Mouse (Mus musculus): ENCODE results near the gene Scg5. TPM values are rescaled to one million over a fixed set of nuclear protein-coding genes. Genes with fewer than 3 reads are reported as not detected.

Gene Scg5
- polyA plus RNA-seq, 1 experiment from 2014 or later = 4.1 TPM

DNA sequence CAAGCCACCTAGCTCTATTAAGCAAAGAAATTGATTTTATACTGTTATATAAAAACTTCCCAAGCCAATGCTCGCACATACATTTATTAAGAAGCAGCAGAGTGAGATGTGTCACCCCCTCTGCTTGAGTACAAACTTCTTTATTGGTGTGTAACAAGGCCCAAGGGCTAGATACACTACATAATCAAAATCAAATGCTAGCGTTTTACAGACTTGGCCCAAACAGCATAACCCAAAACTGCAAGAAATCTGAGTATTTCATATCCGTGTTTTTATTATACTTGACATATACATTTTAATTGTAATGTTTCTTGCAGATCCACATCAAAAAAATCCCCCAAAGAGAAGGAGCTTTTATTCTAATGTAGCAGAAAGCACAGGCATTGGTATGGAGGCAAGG lies 52.6 kb downstream of the Scg5 start:
- H3K27ac ChIP-seq (replicated peaks) = no peak overlapping the region
- H3K27me3 ChIP-seq = peaks cover 6% of the 10 kb centered on the region; the same call in 1 of the 2 replicates
- no peak overlapping the region for H3K9ac ChIP-seq
- no peaks in the 10 kb centered on the region for H3K36me3 ChIP-seq
- no peak overlapping the region for H3K4me3 ChIP-seq (replicated peaks)
- no peaks in the 10 kb centered on the region for H3K9me3 ChIP-seq (replicated peaks)
- 29% methylated on average over 3 of the region's 3 CpGs for WGBS
- no peak for ATAC-seq (ENCODE audit: insufficient number of reproducible peaks, low FRiP score, low TSS enrichment, low read depth)
- H3K4me1 ChIP-seq = peaks cover 6% of the 10 kb centered on the region; the same call in 1 of the 2 replicates
- no peak overlapping the region for H3K4me2 ChIP-seq (replicated peaks)

DNA sequence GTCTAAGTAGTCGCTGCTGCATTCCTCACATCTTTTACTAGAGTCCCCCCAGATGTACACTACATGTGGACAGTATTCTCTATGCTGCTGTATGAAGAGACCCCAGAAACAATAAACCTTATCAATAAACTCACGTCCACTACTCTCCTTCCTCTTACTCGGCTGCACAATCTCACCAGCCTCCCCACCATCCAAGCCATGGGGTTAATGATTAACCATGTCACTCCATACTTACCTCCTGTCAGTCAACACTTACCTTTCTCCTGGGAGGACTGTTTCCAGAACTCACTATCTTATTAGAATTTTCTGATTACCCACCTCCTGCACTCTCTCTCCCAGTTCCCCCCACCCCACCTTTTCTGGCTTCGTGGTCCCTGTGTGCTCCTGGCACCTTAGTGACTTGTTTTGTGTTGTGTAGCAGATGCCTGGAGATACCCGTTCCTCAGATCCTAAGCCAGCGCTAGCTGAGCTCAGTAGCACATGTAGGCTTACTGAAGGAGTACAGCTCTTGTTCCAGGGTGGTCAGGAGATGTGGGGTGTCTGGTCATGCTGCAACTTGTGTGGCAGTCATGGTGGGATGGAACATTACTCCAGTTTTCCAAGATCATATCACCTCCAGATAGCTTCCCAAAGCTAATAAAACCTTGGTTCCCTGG lies 54.6 kb downstream of the Scg5 start:
- Histone ChIP-seq H3K4me3 (replicated peaks) (no peak overlapping the region), H3K9me3 (replicated peaks) (no peaks in the 10 kb centered on the region), H3K9ac (no peak overlapping the region), H3K4me2 (replicated peaks) (no peak overlapping the region), H3K27me3 (peaks cover 6% of the 10 kb centered on the region; the same call in 1 of the 2 replicates), H3K27ac (replicated peaks) (no peak overlapping the region), H3K4me1 (peaks cover 6% of the 10 kb centered on the region; the same call in 1 of the 2 replicates), H3K36me3 (no peaks in the 10 kb centered on the region)
- no peak for ATAC-seq (ENCODE audit: insufficient number of reproducible peaks, low FRiP score, low TSS enrichment, low read depth)
- WGBS = 77% methylated on average over 6 of the region's 6 CpGs

GRCm38 (mm10) chr2:113768541-113769303 lies 60.2 kb downstream of the Scg5 start:
- Histone ChIP-seq H3K27me3 (no peaks in the 10 kb centered on the region), H3K27ac (replicated peaks) (no peak overlapping the region), H3K9me3 (replicated peaks) (no peaks in the 10 kb centered on the region), H3K36me3 (no peaks in the 10 kb centered on the region), H3K9ac (no peak overlapping the region), H3K4me2 (replicated peaks) (no peak overlapping the region), H3K4me1 (no peaks in the 10 kb centered on the region), H3K4me3 (replicated peaks) (no peak overlapping the region)
- ATAC-seq (ENCODE audit: insufficient number of reproducible peaks, low FRiP score, low TSS enrichment, low read depth) = no peak
- WGBS = 77% methylated on average over 8 of the region's 8 CpGs

- no peak for ATAC-seq (ENCODE audit: insufficient number of reproducible peaks, low FRiP score, low TSS enrichment, low read depth)
- H3K9me3 ChIP-seq (replicated peaks) = no peaks in the 10 kb centered on the region
- WGBS = 50% methylated on average over 1 of the region's 1 CpGs
- H3K36me3 ChIP-seq = no peaks in the 10 kb centered on the region
- H3K27ac ChIP-seq (replicated peaks) = no peak overlapping the region
- no peaks in the 10 kb centered on the region for H3K27me3 ChIP-seq
- H3K4me3 ChIP-seq (replicated peaks) = no peak overlapping the region
- H3K9ac ChIP-seq = no peak overlapping the region
- H3K4me1 ChIP-seq = no peaks in the 10 kb centered on the region
- no peak overlapping the region for H3K4me2 ChIP-seq (replicated peaks)
These were observed 63.0 kb downstream of the Scg5 start for GRCm38 (mm10) chr2:113765885-113766284.

- peaks cover 6% of the 10 kb centered on the region for H3K27me3 ChIP-seq
- no peak for ATAC-seq (ENCODE audit: insufficient number of reproducible peaks, low FRiP score, low TSS enrichment, low read depth)
- H3K4me1 ChIP-seq = no peaks in the 10 kb centered on the region
- WGBS = 71% methylated on average over 5 of the region's 5 CpGs
- no peak overlapping the region for H3K4me3 ChIP-seq (replicated peaks)
- no peak overlapping the region for H3K27ac ChIP-seq (replicated peaks)
- no peaks in the 10 kb centered on the region for H3K36me3 ChIP-seq
- H3K9ac ChIP-seq = no peak overlapping the region
- H3K9me3 ChIP-seq (replicated peaks) = no peaks in the 10 kb centered on the region
- no peak overlapping the region for H3K4me2 ChIP-seq (replicated peaks)
These were observed 64.0 kb downstream of the Scg5 start for GRCm38 (mm10) chr2:113764968-113765367.

DNA sequence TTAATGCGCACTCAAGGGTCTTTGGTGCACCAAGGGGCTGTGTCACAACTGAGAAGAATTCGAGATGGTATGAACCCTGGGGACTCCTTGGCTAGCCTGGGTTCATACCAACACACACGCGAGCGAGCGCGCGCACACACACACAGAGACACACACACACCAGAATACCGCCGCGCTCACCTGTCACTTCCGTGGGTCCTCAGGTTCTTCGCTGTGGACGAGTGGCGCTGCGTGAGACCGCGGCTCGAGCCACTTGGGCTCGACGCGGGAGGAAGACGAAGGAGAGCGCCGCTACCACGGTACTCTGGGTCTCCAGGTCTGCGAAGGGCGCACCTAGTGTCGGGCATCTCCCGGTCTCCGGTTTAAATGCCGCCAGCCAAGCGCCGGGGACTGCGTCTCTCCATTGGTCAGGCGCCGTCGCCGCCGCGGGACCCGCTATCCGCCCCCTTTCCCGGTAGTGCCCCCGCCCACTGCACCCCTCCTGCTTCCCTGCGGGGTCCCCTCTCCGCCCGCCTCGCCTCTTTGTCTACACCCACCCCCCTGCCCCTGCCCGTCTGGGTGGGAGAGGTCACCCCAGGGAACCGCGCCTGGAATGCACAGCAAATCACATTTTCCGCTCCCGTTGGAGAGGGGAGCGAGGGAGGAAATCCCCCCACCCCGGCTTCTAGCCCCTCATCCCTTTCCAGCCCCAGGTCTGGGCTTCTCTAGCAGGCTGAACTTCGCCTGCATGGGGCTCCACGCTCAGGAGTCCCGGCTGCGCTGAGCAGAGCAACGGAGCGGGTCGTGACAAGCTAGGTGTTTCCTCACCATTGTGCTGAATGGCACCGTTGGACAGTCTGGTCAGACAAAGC lies 70.4 kb downstream of the Scg5 start, which contains the start of gene Grem1:
Grem1 (minus strand) TSS at position 336 of the 851 bp plus-strand sequence.
- H3K27me3 ChIP-seq = peaks cover 44% of the 10 kb centered on the region
- H3K9ac ChIP-seq = peak within 1 kb of the TSS; percentile 35
- peaks cover 24% of the 10 kb centered on the region for H3K4me1 ChIP-seq
- H3K27ac ChIP-seq (replicated peaks) = no peak within 1 kb of the TSS
- H3K4me2 ChIP-seq (replicated peaks) = peak within 1 kb of the TSS; percentile 92
- ATAC-seq (ENCODE audit: insufficient number of reproducible peaks, low FRiP score, low TSS enrichment, low read depth) = no peak
- peak within 1 kb of the TSS; percentile 51 for H3K4me3 ChIP-seq (replicated peaks)
- WGBS = under 1% methylated on average over 64 of the region's 64 CpGs
- no peaks in the 10 kb centered on the region for H3K9me3 ChIP-seq (replicated peaks)
- no peaks in the 10 kb centered on the region for H3K36me3 ChIP-seq

DNA sequence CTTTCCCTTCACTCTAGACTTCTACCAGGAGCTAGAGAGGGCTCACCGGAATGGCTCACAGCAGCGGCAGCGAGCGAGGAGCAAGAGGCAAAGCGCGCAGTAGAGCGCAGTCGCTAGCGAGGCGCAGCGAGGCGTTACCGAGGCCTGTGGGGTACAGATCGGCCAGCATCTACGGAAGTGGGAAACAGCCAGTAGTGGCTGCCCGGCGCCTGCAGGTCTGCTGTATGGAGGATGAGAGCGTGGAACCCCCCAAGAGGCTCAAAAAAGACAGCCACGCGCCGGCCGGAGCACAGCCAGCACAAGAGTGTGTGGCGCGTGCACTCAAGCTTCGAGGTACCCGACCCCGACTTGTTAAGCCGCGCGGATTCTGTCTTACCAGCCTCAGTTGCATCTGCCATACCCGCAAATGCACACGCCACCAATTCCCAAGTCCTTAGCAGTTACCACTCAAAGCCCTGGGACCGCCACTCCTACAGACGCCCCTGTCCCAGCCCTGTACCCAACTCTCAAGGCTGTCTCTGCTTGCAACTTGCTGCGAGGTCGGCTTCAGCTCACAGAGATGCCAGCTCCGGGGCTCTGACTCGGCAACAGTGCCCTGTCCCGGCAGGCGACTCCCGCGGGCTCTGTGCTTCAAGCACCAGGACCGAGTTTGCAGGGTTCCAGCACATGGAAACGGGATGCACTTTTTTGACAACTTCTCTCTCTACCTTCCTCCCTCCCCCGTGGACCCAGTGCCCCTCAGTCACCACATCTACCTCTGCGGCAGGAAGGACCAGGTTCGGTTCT lies 71.2 kb downstream of the Scg5 start:
- Histone ChIP-seq H3K9ac (peak overlapping the region; percentile 35), H3K4me3 (replicated peaks) (peak overlapping the region; percentile 51), H3K27ac (replicated peaks) (no peak overlapping the region), H3K4me1 (peaks cover 24% of the 10 kb centered on the region), H3K27me3 (peaks cover 44% of the 10 kb centered on the region), H3K9me3 (replicated peaks) (no peaks in the 10 kb centered on the region), H3K4me2 (replicated peaks) (peak overlapping the region; percentile 92), H3K36me3 (no peaks in the 10 kb centered on the region)
- under 1% methylated on average over 47 of the region's 47 CpGs for WGBS
- ATAC-seq (ENCODE audit: insufficient number of reproducible peaks, low FRiP score, low TSS enrichment, low read depth) = no peak

- Histone ChIP-seq H3K4me3 (replicated peaks) (peak overlapping the region; percentile 51), H3K27me3 (peaks cover 44% of the 10 kb centered on the region), H3K36me3 (no peaks in the 10 kb centered on the region), H3K27ac (replicated peaks) (no peak overlapping the region), H3K9ac (peak overlapping the region; percentile 35; the same call in 1 of the 2 replicates), H3K4me2 (replicated peaks) (peak overlapping the region; percentile 92), H3K4me1 (peaks cover 24% of the 10 kb centered on the region), H3K9me3 (replicated peaks) (no peaks in the 10 kb centered on the region)
- WGBS = 4% methylated on average over 12 of the region's 12 CpGs
- no peak for ATAC-seq (ENCODE audit: insufficient number of reproducible peaks, low FRiP score, low TSS enrichment, low read depth)
These were observed 71.9 kb downstream of the Scg5 start for GRCm38 (mm10) chr2:113756924-113757524.

GRCm38 (mm10) chr2:113749721-113750120 lies 79.2 kb downstream of the Scg5 start:
- Histone ChIP-seq H3K4me2 (replicated peaks) (no peak overlapping the region), H3K27ac (replicated peaks) (no peak overlapping the region), H3K4me1 (no peaks in the 10 kb centered on the region), H3K27me3 (no peaks in the 10 kb centered on the region), H3K9me3 (replicated peaks) (no peaks in the 10 kb centered on the region), H3K9ac (no peak overlapping the region), H3K4me3 (replicated peaks) (no peak overlapping the region), H3K36me3 (no peaks in the 10 kb centered on the region)
- WGBS = 77% methylated on average over 12 of the region's 12 CpGs
- ATAC-seq (ENCODE audit: insufficient number of reproducible peaks, low FRiP score, low TSS enrichment, low read depth) = no peak

GRCm38 (mm10) chr2:113749309-113749708 lies 79.6 kb downstream of the Scg5 start:
- no peak overlapping the region for H3K9ac ChIP-seq
- no peaks in the 10 kb centered on the region for H3K27me3 ChIP-seq
- H3K4me1 ChIP-seq = no peaks in the 10 kb centered on the region
- H3K27ac ChIP-seq (replicated peaks) = no peak overlapping the region
- H3K36me3 ChIP-seq = no peaks in the 10 kb centered on the region
- 89% methylated on average over 9 of the region's 9 CpGs for WGBS
- ATAC-seq (ENCODE audit: insufficient number of reproducible peaks, low FRiP score, low TSS enrichment, low read depth) = no peak
- H3K9me3 ChIP-seq (replicated peaks) = no peaks in the 10 kb centered on the region
- H3K4me2 ChIP-seq (replicated peaks) = no peak overlapping the region
- no peak overlapping the region for H3K4me3 ChIP-seq (replicated peaks)

Measured in embryonic facial prominence, embryonic 15.5 days (tissue).